In the genomic region with DNA sequence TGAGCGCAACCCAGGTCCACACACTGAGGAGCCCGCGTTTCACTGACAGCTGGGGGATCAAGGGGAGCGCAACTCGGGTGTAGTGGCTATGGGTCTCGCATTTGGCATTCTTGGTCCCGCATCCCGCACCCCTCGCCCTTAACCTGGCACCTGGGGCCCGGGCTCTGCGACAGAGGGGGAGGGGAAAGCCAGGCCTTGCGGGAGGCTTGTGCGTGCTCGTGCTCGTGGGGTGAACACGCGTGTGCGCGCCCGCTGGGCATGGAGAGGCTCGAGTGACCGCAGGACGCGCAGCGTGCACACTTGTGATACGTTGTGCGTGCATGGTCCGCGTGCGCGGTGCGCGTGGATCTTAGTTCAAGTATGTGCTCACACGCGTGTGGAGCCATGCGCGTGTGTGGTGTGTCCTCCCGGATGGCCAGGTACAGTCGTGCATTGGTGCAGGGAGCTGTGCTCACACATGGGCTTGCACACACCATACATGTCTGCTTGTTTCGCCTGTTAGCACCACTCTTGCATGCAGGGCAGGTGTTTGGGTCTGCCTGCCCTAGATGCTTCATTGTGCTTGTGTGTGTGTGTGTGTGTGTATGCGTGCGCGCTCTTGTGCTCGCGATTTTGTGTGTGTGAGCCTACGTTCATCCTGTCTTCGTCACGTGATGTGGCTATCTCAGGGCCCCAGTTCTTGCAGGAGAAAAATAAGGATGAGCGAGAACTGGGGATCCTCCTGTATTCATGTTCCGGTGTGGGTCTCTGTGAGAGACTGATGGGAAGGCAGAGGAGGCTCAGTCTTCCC, we compare ENCODE assay signal across 8 mouse cellular contexts. TPM values are rescaled to one million over a fixed set of nuclear protein-coding genes. Genes with fewer than 3 reads are reported as not detected.
DNase-seq lines count a peak whose midpoint lies in the region; ATAC-seq and TF ChIP-seq lines count a peak whose summit lies in the region.

No protein-coding gene starts in this region.

- H3K27me3 ChIP-seq in embryonic facial prominence, embryonic 11.5 days (ENCODE audit: control insufficient read depth, insufficient read depth, low read length): no peaks in the 10 kb centered on the region

- H3K4me3 ChIP-seq in gastrocnemius, adult 2 months: peak overlapping the region; percentile 92
- peak overlapping the region; percentile 68 for H3K4me3 ChIP-seq in embryonic facial prominence, embryonic 11.5 days (ENCODE audit: low read depth, low read length)
- peak overlapping the region; percentile 58 for H3K4me3 ChIP-seq in macrophage (ENCODE audit: inconsistent target)

- ATAC-seq in embryonic facial prominence, embryonic 11.5 days (replicated peaks; ENCODE audit: insufficient number of reproducible peaks, low FRiP score, low TSS enrichment, low read depth): peak; percentile 34

- H3K79me2 ChIP-seq in macrophage (ENCODE audit: inconsistent target): peaks cover 6% of the 10 kb centered on the region; the same call in 1 of the 2 replicates

- WGBS in embryonic facial prominence, embryonic 11.5 days: 18% methylated on average over 50 of the region's 50 CpGs
- WGBS in macrophage (ENCODE audit: missing documents): 14% methylated on average over 50 of the region's 50 CpGs

- no peaks in the 10 kb centered on the region for H3K36me3 ChIP-seq in embryonic facial prominence, embryonic 11.5 days (replicated peaks; ENCODE audit: control insufficient read depth, insufficient read depth, low read depth, low read length)
- peaks cover 6% of the 10 kb centered on the region; the same call in 1 of the 2 replicates for H3K36me3 ChIP-seq in macrophage (ENCODE audit: inconsistent target)

- TF ChIP-seq CTCF in gastrocnemius, adult 2 months (IDR thresholded peaks at IDR 0.05): no peak

- peak overlapping the region; percentile 81 for H3K9ac ChIP-seq in embryonic facial prominence, embryonic 11.5 days (replicated peaks; ENCODE audit: low read length)

- intact Hi-C loops in gastrocnemius, adult 2 months (cut with DNase I): no loop called here
- intact Hi-C loops in heart, postnatal 14 days (cut with DNase I): no loop called here

- H3K4me2 ChIP-seq in embryonic facial prominence, embryonic 11.5 days (ENCODE audit: low read depth, low read length): peak overlapping the region; percentile 95

- H3K27ac ChIP-seq in gastrocnemius, adult 2 months: peak overlapping the region; percentile 96
- no peak overlapping the region for H3K27ac ChIP-seq in embryonic facial prominence, embryonic 11.5 days (replicated peaks; ENCODE audit: low read depth, low read length)
- no peak overlapping the region for H3K27ac ChIP-seq in macrophage

- no peaks in the 10 kb centered on the region for H3K9me3 ChIP-seq in embryonic facial prominence, embryonic 11.5 days (replicated peaks; ENCODE audit: control insufficient read depth, low read length)

- peaks cover 3% of the 10 kb centered on the region for H3K4me1 ChIP-seq in embryonic facial prominence, embryonic 11.5 days (ENCODE audit: control insufficient read depth, insufficient read depth, low read length)

- DNase-seq in gastrocnemius, adult 2 months: peak; percentile 74
- no peak for DNase-seq in gastrocnemius, adult 18-20 months (ENCODE audit: low spot score)
- peak; percentile 40 for DNase-seq in T-cell, adult 2 months (ENCODE audit: low spot score)
- DNase-seq in embryonic facial prominence, embryonic 11.5 days (ENCODE audit: low spot score): peak; percentile 54
- peak; percentile 63 to 73 for DNase-seq in heart, postnatal 14 days
- peak; percentile 78 to 84 for DNase-seq in layer of hippocampus, postnatal 10 days (ENCODE audit: low spot score in 2 of 2)
- peak; percentile 85 for DNase-seq in right cerebral cortex, postnatal 4 days

RNA-seq across cellular contexts. Expression of a gene that starts 0.6 kb away (rescaled TPM):
- 10 to 100 TPM; 31.9 to 39.8 TPM for total RNA-seq in gastrocnemius, adult 2 months (2021)
- 10 to 100 TPM; 32.5 to 36.5 TPM for total RNA-seq in gastrocnemius, adult 18-20 months (2021)
- polyA plus RNA-seq in embryonic facial prominence, embryonic 11.5 days (2014; fragmentation: Nextera tagmentation; extraction: Ambion mirVana): 24.8 and 31.6 TPM in 2 replicates
- total RNA-seq in heart, postnatal 14 days (2021): 10 to 100 TPM; 51.6 to 51.9 TPM
- total RNA-seq in layer of hippocampus, postnatal 10 days (2021): 100 to 1,000 TPM; 584 to 714 TPM
- total RNA-seq in macrophage (2018; cell fraction: chromatin; rRNA removed): 10 to 100 TPM in 4 of 26 experiments, 1 to 10 TPM in 14, not detected in 8; 1.3 to 17.0 (median 3.9) TPM
- total RNA-seq in macrophage (2018; cell fraction: cytosol; rRNA removed): 1 to 10 TPM in 22 of 26 experiments, under 1 TPM in 4; 0.14 to 6.8 (median 4.3) TPM
- total RNA-seq in macrophage (2018; cell fraction: nucleus; rRNA removed): 10 to 100 TPM in 4 of 26 experiments, 1 to 10 TPM in 14, under 1 TPM in 5, not detected in 3; 0.40 to 12.9 (median 1.7) TPM
- polyA plus RNA-seq in macrophage (2018): 3.2 to 5.2 TPM (median 3.7 TPM) in 3 replicates

RNA-seq across cellular contexts. Expression of a gene that starts 5.7 kb away (rescaled TPM):
- total RNA-seq in gastrocnemius, adult 2 months (2021): 10 to 100 TPM; 21.0 to 22.8 TPM
- 10 to 100 TPM; 19.9 to 20.9 TPM for total RNA-seq in gastrocnemius, adult 18-20 months (2021)
- 25.8 and 33.5 TPM in 2 replicates for polyA plus RNA-seq in embryonic facial prominence, embryonic 11.5 days (2014; fragmentation: Nextera tagmentation; extraction: Ambion mirVana)
- total RNA-seq in heart, postnatal 14 days (2021): 10 to 100 TPM; 29.3 to 29.9 TPM
- 10 to 100 TPM; 45.3 to 49.9 TPM for total RNA-seq in layer of hippocampus, postnatal 10 days (2021)
- 10 to 100 TPM in 9 of 26 experiments, 1 to 10 TPM in 13, not detected in 4; 1.0 to 18.7 (median 8.1) TPM for total RNA-seq in macrophage (2018; cell fraction: chromatin; rRNA removed)
- total RNA-seq in macrophage (2018; cell fraction: cytosol; rRNA removed): 10 to 100 TPM; 21.2 to 51.6 (median 33.0) TPM
- total RNA-seq in macrophage (2018; cell fraction: nucleus; rRNA removed): 10 to 100 TPM in 17 of 26 experiments, 1 to 10 TPM in 9; 2.6 to 29.3 (median 14.0) TPM
- 26.0 to 40.2 TPM (median 29.3 TPM) in 3 replicates for polyA plus RNA-seq in macrophage (2018)

RNA-seq across cellular contexts. Expression of a gene that starts 21.4 kb away (rescaled TPM):
- total RNA-seq in gastrocnemius, adult 2 months (2021): 10 to 100 TPM; 13.9 to 16.2 TPM
- total RNA-seq in gastrocnemius, adult 18-20 months (2021): 10 to 100 TPM; 13.3 to 15.1 TPM
- 30.1 and 33.4 TPM in 2 replicates for polyA plus RNA-seq in embryonic facial prominence, embryonic 11.5 days (2014; fragmentation: Nextera tagmentation; extraction: Ambion mirVana)
- 10 to 100 TPM; 31.4 to 33.1 TPM for total RNA-seq in heart, postnatal 14 days (2021)
- 100 to 1,000 TPM; 170 to 174 TPM for total RNA-seq in layer of hippocampus, postnatal 10 days (2021)
- total RNA-seq in macrophage (2018; cell fraction: chromatin; rRNA removed): 10 to 100 TPM in 15 of 26 experiments, 1 to 10 TPM in 11; 2.0 to 45.1 (median 11.1) TPM
- 10 to 100 TPM; 14.9 to 33.2 (median 21.8) TPM for total RNA-seq in macrophage (2018; cell fraction: cytosol; rRNA removed)
- 10 to 100 TPM in 16 of 26 experiments, 1 to 10 TPM in 10; 2.9 to 36.2 (median 12.5) TPM for total RNA-seq in macrophage (2018; cell fraction: nucleus; rRNA removed)
- polyA plus RNA-seq in macrophage (2018): 23.2 to 26.1 TPM (median 23.3 TPM) in 3 replicates

RNA-seq across cellular contexts. Expression of a gene that starts 31.5 kb away (rescaled TPM):
- total RNA-seq in gastrocnemius, adult 2 months (2021): 1 to 10 TPM; 2.4 to 3.0 TPM
- 1 to 10 TPM; 1.3 to 1.6 TPM for total RNA-seq in gastrocnemius, adult 18-20 months (2021)
- polyA plus RNA-seq in embryonic facial prominence, embryonic 11.5 days (2014; fragmentation: Nextera tagmentation; extraction: Ambion mirVana): 0.06 and 0.20 TPM in 2 replicates
- total RNA-seq in heart, postnatal 14 days (2021): 1 to 10 TPM; 4.5 to 4.6 TPM
- total RNA-seq in layer of hippocampus, postnatal 10 days (2021): under 1 TPM; 0.51 to 0.64 TPM
- not detected for total RNA-seq in macrophage (2018; cell fraction: chromatin; rRNA removed)
- total RNA-seq in macrophage (2018; cell fraction: cytosol; rRNA removed): under 1 TPM in 1 of 26 experiments, not detected in 25; 0.04 TPM
- total RNA-seq in macrophage (2018; cell fraction: nucleus; rRNA removed): under 1 TPM in 1 of 26 experiments, not detected in 25; 0.51 TPM
- polyA plus RNA-seq in macrophage (2018): not detected in 3 replicates

RNA-seq across cellular contexts. Expression of a gene that starts 36.7 kb away (rescaled TPM):
- total RNA-seq in gastrocnemius, adult 2 months (2021): not detected
- not detected for total RNA-seq in gastrocnemius, adult 18-20 months (2021)
- polyA plus RNA-seq in embryonic facial prominence, embryonic 11.5 days (2014; fragmentation: Nextera tagmentation; extraction: Ambion mirVana): not detected in 2 replicates
- not detected for total RNA-seq in heart, postnatal 14 days (2021)
- total RNA-seq in layer of hippocampus, postnatal 10 days (2021): not detected
- total RNA-seq in macrophage (2018; cell fraction: chromatin; rRNA removed): not detected
- not detected for total RNA-seq in macrophage (2018; cell fraction: cytosol; rRNA removed)
- total RNA-seq in macrophage (2018; cell fraction: nucleus; rRNA removed): 1 to 10 TPM in 1 of 26 experiments, not detected in 25; 1.7 TPM
- not detected in 3 replicates for polyA plus RNA-seq in macrophage (2018)

Comparison
In these comparisons a context has a peak if more than half of its experiments do, and no peak if none do; other contexts are left out.
1. RNA of a gene that starts 0.6 kb away (total RNA-seq): 584 to 714 TPM in layer of hippocampus, postnatal 10 days; 51.6 to 51.9 TPM in heart, postnatal 14 days, 31.9 to 39.8 TPM in gastrocnemius, adult 2 months and 32.5 to 36.5 TPM in gastrocnemius, adult 18-20 months; every median in the first group is over 10 times any median in the second.
2. RNA of a gene that starts 21.4 kb away (total RNA-seq): 170 to 174 TPM in layer of hippocampus, postnatal 10 days; 31.4 to 33.1 TPM in heart, postnatal 14 days, 13.9 to 16.2 TPM in gastrocnemius, adult 2 months and 13.3 to 15.1 TPM in gastrocnemius, adult 18-20 months; every median in the first group is over 4 times any median in the second.
3. Peak in every context shown above with its lines, with median percentiles within 50 percentile points of each other: H3K4me3 ChIP-seq.